Mouse (Mus musculus) liver, embryonic 12.5 days (tissue): ENCODE data around the gene Amz1. TPM values are rescaled to one million over a fixed set of nuclear protein-coding genes. Genes with fewer than 3 reads are reported as not detected.
A peak's percentile ranks its signal among the peaks of the same experiment; 100 is the strongest.

Experiments used
- ATAC-seq: fragments of 200-750 bp; cut with Nextera tagmentation; 2 replicates; pipeline ENCODE4 v1.8.0; 2017; ENCODE audit warnings: moderate number of reproducible peaks, mild to moderate bottlenecking, moderate library complexity
- H3K27ac ChIP-seq: fragments of 300-500 bp; sonication (generic); 2 replicates; pipeline ENCODE4 v1.5.1; 2016; ENCODE audit warnings: mild to moderate bottlenecking
- H3K27me3 ChIP-seq: fragments of 300-500 bp; sonication (generic); replicated peaks from 2 replicates; pipeline ENCODE4 v1.6.1; 2016; ENCODE audit warnings: mild to moderate bottlenecking, moderate library complexity
- H3K36me3 ChIP-seq: fragments of 300-500 bp; sonication (generic); 2 replicates; pipeline ENCODE4 v1.6.1; 2016; ENCODE audit warnings: mild to moderate bottlenecking, moderate library complexity
- H3K4me1 ChIP-seq: fragments of 300-500 bp; sonication (generic); 2 replicates; pipeline ENCODE4 v1.6.1; 2016
- H3K4me2 ChIP-seq: fragments of 300-500 bp; sonication (generic); 2 replicates; pipeline ENCODE4 v1.6.1; 2016; ENCODE audit warnings: mild to moderate bottlenecking, moderate library complexity
- H3K4me3 ChIP-seq: fragments of 300-500 bp; sonication (generic); 2 replicates; pipeline ENCODE4 v1.5.1; 2016; ENCODE audit warnings: mild to moderate bottlenecking, moderate library complexity
- H3K9ac ChIP-seq: fragments of 300-500 bp; sonication (generic); 2 replicates; pipeline ENCODE4 v1.6.1; 2016; ENCODE audit warnings: mild to moderate bottlenecking, moderate library complexity
- H3K9me3 ChIP-seq: fragments of 300-500 bp; sonication (generic); replicated peaks from 2 replicates; pipeline ENCODE4 v1.6.1; 2016; ENCODE audit warnings: mild to moderate bottlenecking, moderate library complexity
- WGBS: fragments of 180-500 bp; shearing (Covaris S2); methylation state at CpG from one replicate; pipeline ENCODE4 v1.1.7; 2016; ENCODE audit not compliant: insufficient replicate concordance; 5-methylcytosine and 5-hydroxymethylcytosine counted together
- polyA plus RNA-seq: library from polyadenylated mRNA; unstranded; fragments of >200 nt; fragmentation: Nextera tagmentation; extraction: Ambion mirVana; gene quantifications from 2 replicates; pipeline ENCODE4 v1.2.1, GENCODE M21; 2016

Gene Amz1
- polyA plus RNA-seq, result 0.99 and 1.2 TPM in 2 replicates

GRCm38 (mm10) chr5:140723822-140724221 is at the start of gene Amz1:
TSS of gene Amz1 (plus strand) at chr5:140724127.
- Histone ChIP-seq H3K4me3 (no peak within 1 kb of the TSS), H3K4me2 (no peak within 1 kb of the TSS), H3K4me1 (peaks cover 18% of the 10 kb centered on the region), H3K27ac (no peak within 1 kb of the TSS), H3K9ac (no peak within 1 kb of the TSS), H3K36me3 (peaks cover 9% of the 10 kb centered on the region), H3K27me3 (peaks cover 7% of the 10 kb centered on the region), H3K9me3 (no peaks in the 10 kb centered on the region)
- ATAC-seq, result no peak
- 78% methylated on average over 13 of the region's 13 CpGs for WGBS

- no peaks in the 10 kb centered on the region for H3K27me3 ChIP-seq
- H3K4me2 ChIP-seq, result no peak overlapping the region
- H3K4me1 ChIP-seq, result no peaks in the 10 kb centered on the region
- H3K9me3 ChIP-seq, result no peaks in the 10 kb centered on the region
- ATAC-seq, result no peak
- H3K36me3 ChIP-seq, result peaks cover 46% of the 10 kb centered on the region
- no peak overlapping the region for H3K9ac ChIP-seq
- 77% methylated on average over 11 of the region's 11 CpGs for WGBS
- no peak overlapping the region for H3K27ac ChIP-seq
- no peak overlapping the region for H3K4me3 ChIP-seq
Measured at GRCm38 (mm10) chr5:140675079-140675478, 48.8 kb upstream of the Amz1 start.

GRCm38 (mm10) chr5:140675640-140676039 is 48.3 kb upstream of the Amz1 start:
- H3K36me3 ChIP-seq, result peaks cover 43% of the 10 kb centered on the region

GRCm38 (mm10) chr5:140677137-140677536 is 46.8 kb upstream of the Amz1 start:
- Histone ChIP-seq H3K36me3 (peaks cover 37% of the 10 kb centered on the region), H3K4me3 (no peak overlapping the region), H3K9ac (no peak overlapping the region), H3K4me1 (peaks cover 13% of the 10 kb centered on the region), H3K9me3 (no peaks in the 10 kb centered on the region), H3K27me3 (no peaks in the 10 kb centered on the region), H3K27ac (no peak overlapping the region), H3K4me2 (no peak overlapping the region)
- 66% methylated on average over 6 of the region's 6 CpGs for WGBS
- no peak for ATAC-seq

More at GRCm38 (mm10) chr5:140675640-140676039, 48.3 kb upstream of the Amz1 start:
- Histone ChIP-seq H3K4me1 (no peaks in the 10 kb centered on the region), H3K4me3 (no peak overlapping the region), H3K27ac (no peak overlapping the region), H3K9me3 (no peaks in the 10 kb centered on the region), H3K4me2 (no peak overlapping the region), H3K27me3 (no peaks in the 10 kb centered on the region), H3K9ac (no peak overlapping the region)
- no peak for ATAC-seq
- 79% methylated on average over 11 of the region's 11 CpGs for WGBS

- no peaks in the 10 kb centered on the region for H3K27me3 ChIP-seq
- H3K27ac ChIP-seq, result no peak overlapping the region
- peaks cover 24% of the 10 kb centered on the region for H3K4me1 ChIP-seq
- no peak overlapping the region for H3K4me2 ChIP-seq
- no peak for ATAC-seq
- peaks cover 26% of the 10 kb centered on the region; the same call in 1 of the 2 replicates for H3K36me3 ChIP-seq
- no peak overlapping the region for H3K9ac ChIP-seq
- no peak overlapping the region for H3K4me3 ChIP-seq
- H3K9me3 ChIP-seq, result no peaks in the 10 kb centered on the region
- whole genome bisulfite sequencing, result 82% methylated on average over 6 of the region's 6 CpGs
Measured at GRCm38 (mm10) chr5:140680051-140680450, 43.9 kb upstream of the Amz1 start.

- peaks cover 24% of the 10 kb centered on the region for H3K4me1 ChIP-seq
- 81% methylated on average over 1 of the region's 1 CpGs for WGBS
- no peak overlapping the region for H3K9ac ChIP-seq
- no peak overlapping the region for H3K4me2 ChIP-seq
- H3K27ac ChIP-seq, result no peak overlapping the region
- no peaks in the 10 kb centered on the region for H3K9me3 ChIP-seq
- no peaks in the 10 kb centered on the region for H3K27me3 ChIP-seq
- no peak overlapping the region for H3K4me3 ChIP-seq
- ATAC-seq, result no peak
- peaks cover 24% of the 10 kb centered on the region; the same call in 1 of the 2 replicates for H3K36me3 ChIP-seq
Measured at GRCm38 (mm10) chr5:140680950-140681349, 43.0 kb upstream of the Amz1 start.

GRCm38 (mm10) chr5:140682113-140682512 is 41.8 kb upstream of the Amz1 start:
- 50% methylated on average over 6 of the region's 6 CpGs for WGBS
- H3K9ac ChIP-seq, result no peak overlapping the region
- H3K4me2 ChIP-seq, result peak overlapping the region; percentile 10; the same call in 1 of the 2 replicates
- peak; percentile 79 for ATAC-seq
- H3K27me3 ChIP-seq, result no peaks in the 10 kb centered on the region
- H3K27ac ChIP-seq, result no peak overlapping the region
- H3K9me3 ChIP-seq, result no peaks in the 10 kb centered on the region
- H3K4me3 ChIP-seq, result no peak overlapping the region
- H3K36me3 ChIP-seq, result peaks cover 14% of the 10 kb centered on the region; the same call in 1 of the 2 replicates
- peaks cover 24% of the 10 kb centered on the region for H3K4me1 ChIP-seq

- Histone ChIP-seq H3K36me3 (peaks cover 20% of the 10 kb centered on the region), H3K27me3 (no peaks in the 10 kb centered on the region), H3K4me1 (peaks cover 24% of the 10 kb centered on the region), H3K9me3 (no peaks in the 10 kb centered on the region), H3K27ac (no peak overlapping the region), H3K9ac (no peak overlapping the region), H3K4me3 (no peak overlapping the region), H3K4me2 (no peak overlapping the region)
- 63% methylated on average over 16 of the region's 16 CpGs for WGBS
- no peak for ATAC-seq
Measured at GRCm38 (mm10) chr5:140684343-140685148, 39.4 kb upstream of the Amz1 start.

- peaks cover 43% of the 10 kb centered on the region for H3K36me3 ChIP-seq
- H3K4me1 ChIP-seq, result no peaks in the 10 kb centered on the region
- H3K27ac ChIP-seq, result no peak overlapping the region
- WGBS, result 67% methylated on average over 3 of the region's 3 CpGs
- H3K4me2 ChIP-seq, result no peak overlapping the region
- no peak for ATAC-seq
- no peaks in the 10 kb centered on the region for H3K9me3 ChIP-seq
- no peak overlapping the region for H3K4me3 ChIP-seq
- H3K27me3 ChIP-seq, result no peaks in the 10 kb centered on the region
- H3K9ac ChIP-seq, result no peak overlapping the region
Measured at GRCm38 (mm10) chr5:140688434-140688833, 35.5 kb upstream of the Amz1 start.

GRCm38 (mm10) chr5:140695987-140696386 is 27.9 kb upstream of the Amz1 start:
- 77% methylated on average over 7 of the region's 7 CpGs for WGBS
- Histone ChIP-seq H3K27ac (no peak overlapping the region), H3K4me3 (no peak overlapping the region), H3K9ac (no peak overlapping the region), H3K27me3 (no peaks in the 10 kb centered on the region), H3K4me2 (no peak overlapping the region), H3K36me3 (peaks cover 42% of the 10 kb centered on the region), H3K4me1 (peaks cover 1% of the 10 kb centered on the region), H3K9me3 (no peaks in the 10 kb centered on the region)
- ATAC-seq, result no peak

- H3K27ac ChIP-seq, result no peak overlapping the region
- 69% methylated on average over 9 of the region's 9 CpGs for WGBS
- no peak overlapping the region for H3K9ac ChIP-seq
- peaks cover 33% of the 10 kb centered on the region for H3K4me1 ChIP-seq
- H3K4me2 ChIP-seq, result no peak overlapping the region
- no peaks in the 10 kb centered on the region for H3K27me3 ChIP-seq
- H3K36me3 ChIP-seq, result peaks cover 26% of the 10 kb centered on the region
- H3K9me3 ChIP-seq, result no peaks in the 10 kb centered on the region
- H3K4me3 ChIP-seq, result no peak overlapping the region
- ATAC-seq, result no peak
Measured at GRCm38 (mm10) chr5:140699776-140700175, 24.2 kb upstream of the Amz1 start.

GRCm38 (mm10) chr5:140701661-140702060 is 22.3 kb upstream of the Amz1 start:
- H3K36me3 ChIP-seq, result peaks cover 19% of the 10 kb centered on the region
- under 1% methylated on average over 25 of the region's 25 CpGs for WGBS
- H3K4me3 ChIP-seq, result peak overlapping the region; percentile 68
- H3K9me3 ChIP-seq, result no peaks in the 10 kb centered on the region
- peaks cover 48% of the 10 kb centered on the region for H3K4me1 ChIP-seq
- H3K9ac ChIP-seq, result peak overlapping the region; percentile 74
- H3K27me3 ChIP-seq, result no peaks in the 10 kb centered on the region
- H3K4me2 ChIP-seq, result peak overlapping the region; percentile 89
- ATAC-seq, result no peak; the same call in none of the 2 replicates
- H3K27ac ChIP-seq, result peak overlapping the region; percentile 84
